Mouse (Mus musculus) embryonic facial prominence, embryonic 13.5 days (tissue): ENCODE data around the gene Ptk7. TPM values are rescaled to one million over a fixed set of nuclear protein-coding genes. Genes with fewer than 3 reads are reported as not detected.

Source experiments
- ATAC-seq: fragments of 200-750 bp; cut with Nextera tagmentation; 2 replicates; pipeline ENCODE4 v1.8.0; 2017; ENCODE audit warnings: low read depth; ENCODE audit not compliant: insufficient number of reproducible peaks, insufficient read depth, low FRiP score, low TSS enrichment
- H3K27ac ChIP-seq: fragments of 300-500 bp; sonication (generic); 2 replicates; pipeline ENCODE4 v1.5.1; 2015; ENCODE audit warnings: moderate library complexity, mild to moderate bottlenecking, inconsistent platforms
- H3K27me3 ChIP-seq: fragments of 300-500 bp; sonication (generic); 2 replicates; pipeline ENCODE4 v1.6.1; 2015; ENCODE audit warnings: mild to moderate bottlenecking, inconsistent platforms
- H3K36me3 ChIP-seq: fragments of 300-500 bp; sonication (generic); 2 replicates; pipeline ENCODE4 v1.6.1; 2015; ENCODE audit warnings: mild to moderate bottlenecking, inconsistent platforms
- H3K4me1 ChIP-seq: fragments of 300-500 bp; sonication (generic); 2 replicates; pipeline ENCODE4 v1.6.1; 2015; ENCODE audit warnings: inconsistent platforms
- H3K4me2 ChIP-seq: fragments of 300-500 bp; sonication (generic); 2 replicates; pipeline ENCODE4 v1.6.1; 2015; ENCODE audit warnings: moderate library complexity, mild to moderate bottlenecking, inconsistent platforms
- H3K4me3 ChIP-seq: fragments of 300-500 bp; sonication (generic); 2 replicates; pipeline ENCODE4 v1.5.1; 2015; ENCODE audit warnings: mild to moderate bottlenecking, inconsistent platforms
- H3K9ac ChIP-seq: fragments of 300-500 bp; sonication (generic); 2 replicates; pipeline ENCODE4 v1.6.1; 2015; ENCODE audit warnings: mild to moderate bottlenecking, inconsistent platforms
- H3K9me3 ChIP-seq: fragments of 300-500 bp; sonication (generic); 2 replicates; pipeline ENCODE4 v1.6.1; 2016; ENCODE audit warnings: inconsistent platforms
- WGBS: fragments of 180-500 bp; shearing (Covaris S2); methylation state at CpG from one replicate; pipeline ENCODE4 v1.1.7; 2015; ENCODE audit warnings: mixed read lengths; 5-methylcytosine and 5-hydroxymethylcytosine counted together
- polyA plus RNA-seq: library from polyadenylated mRNA; unstranded; fragments of >200 nt; fragmentation: Nextera tagmentation; extraction: Ambion mirVana; gene quantifications from 2 replicates; pipeline ENCODE4 v1.2.1, GENCODE M21; 2015

Ptk7 gene
- polyA plus RNA-seq, 1 experiment from 2014 or later = 148 TPM

DNA sequence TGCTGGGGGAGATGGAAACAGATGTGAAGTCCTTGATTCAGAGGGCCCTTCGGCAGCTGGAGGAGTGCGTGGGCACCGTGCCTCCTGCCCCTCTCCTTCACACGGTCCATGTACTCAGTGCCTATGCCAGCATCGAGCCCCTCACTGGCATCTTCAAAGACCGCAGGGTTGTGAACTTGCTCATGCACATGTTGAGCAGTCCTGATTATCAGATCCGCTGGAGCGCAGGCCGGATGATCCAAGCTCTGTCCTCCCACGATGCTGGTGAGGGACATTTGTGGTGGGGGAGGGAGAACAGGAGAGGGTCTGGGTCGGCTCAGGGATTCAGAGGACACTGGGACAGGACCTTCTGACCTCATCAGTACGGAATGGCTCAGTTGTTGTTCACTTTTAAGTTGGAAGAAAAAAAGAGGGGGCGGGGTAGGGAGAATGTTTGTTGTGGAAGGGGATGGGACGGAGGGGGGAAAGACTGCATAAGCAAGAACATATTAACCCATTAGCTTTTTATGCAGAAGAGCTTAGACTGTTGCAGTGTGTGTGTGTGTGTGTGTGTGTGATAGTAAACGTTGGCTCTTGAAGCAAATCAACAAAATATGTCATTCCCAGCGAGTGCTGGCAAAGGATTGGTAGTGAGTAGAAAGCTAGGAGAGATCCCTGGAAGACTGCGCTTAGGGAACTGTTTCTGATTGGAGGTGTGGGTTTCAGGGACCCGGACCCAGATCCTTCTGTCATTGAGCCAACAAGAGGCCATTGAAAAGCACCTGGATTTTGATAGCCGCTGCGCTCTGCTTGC lies 22.6 kb upstream of the Ptk7 start:
- H3K27me3 ChIP-seq = no peaks in the 10 kb centered on the region
- ATAC-seq = no peak
- 67% methylated on average over 20 of the region's 20 CpGs for WGBS

DNA sequence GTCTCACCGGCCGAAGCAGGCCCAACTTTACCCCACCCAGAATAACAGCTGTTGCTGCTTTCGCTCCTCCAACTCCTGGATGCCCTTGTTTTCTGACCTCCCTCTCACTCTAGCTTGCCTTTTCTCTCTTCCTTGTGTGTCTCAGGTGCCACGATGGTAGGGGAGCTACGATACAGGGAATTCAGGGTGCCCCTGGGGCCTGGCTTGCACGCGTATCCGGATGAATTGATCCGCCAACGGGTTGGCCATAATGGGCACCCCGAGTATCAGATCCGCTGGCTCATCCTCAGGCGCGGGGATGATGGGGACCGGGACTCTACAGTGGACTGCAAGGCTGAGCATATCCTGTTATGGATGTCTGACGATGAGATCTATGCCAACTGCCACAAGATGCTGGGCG lies 22.0 kb upstream of the Ptk7 start:
- Histone ChIP-seq H3K4me3 (peak overlapping the region; percentile 78), H3K27ac (peak overlapping the region; percentile 96), H3K27me3 (no peaks in the 10 kb centered on the region), H3K36me3 (peaks cover 47% of the 10 kb centered on the region), H3K4me2 (peak overlapping the region; percentile 92), H3K9ac (peak overlapping the region; percentile 95), H3K4me1 (peaks cover 55% of the 10 kb centered on the region), H3K9me3 (no peaks in the 10 kb centered on the region)
- no peak for ATAC-seq
- 80% methylated on average over 17 of the region's 17 CpGs for WGBS

More for the DNA sequence above, 22.6 kb upstream of the Ptk7 start:
- H3K27ac ChIP-seq = peak overlapping the region; percentile 96; the same call in 1 of the 2 replicates
- H3K4me2 ChIP-seq = peak overlapping the region; percentile 92
- H3K4me1 ChIP-seq = peaks cover 50% of the 10 kb centered on the region
- peaks cover 54% of the 10 kb centered on the region for H3K36me3 ChIP-seq
- H3K9ac ChIP-seq = peak overlapping the region; percentile 95
- no peaks in the 10 kb centered on the region for H3K9me3 ChIP-seq
- peak overlapping the region; percentile 78 for H3K4me3 ChIP-seq

DNA sequence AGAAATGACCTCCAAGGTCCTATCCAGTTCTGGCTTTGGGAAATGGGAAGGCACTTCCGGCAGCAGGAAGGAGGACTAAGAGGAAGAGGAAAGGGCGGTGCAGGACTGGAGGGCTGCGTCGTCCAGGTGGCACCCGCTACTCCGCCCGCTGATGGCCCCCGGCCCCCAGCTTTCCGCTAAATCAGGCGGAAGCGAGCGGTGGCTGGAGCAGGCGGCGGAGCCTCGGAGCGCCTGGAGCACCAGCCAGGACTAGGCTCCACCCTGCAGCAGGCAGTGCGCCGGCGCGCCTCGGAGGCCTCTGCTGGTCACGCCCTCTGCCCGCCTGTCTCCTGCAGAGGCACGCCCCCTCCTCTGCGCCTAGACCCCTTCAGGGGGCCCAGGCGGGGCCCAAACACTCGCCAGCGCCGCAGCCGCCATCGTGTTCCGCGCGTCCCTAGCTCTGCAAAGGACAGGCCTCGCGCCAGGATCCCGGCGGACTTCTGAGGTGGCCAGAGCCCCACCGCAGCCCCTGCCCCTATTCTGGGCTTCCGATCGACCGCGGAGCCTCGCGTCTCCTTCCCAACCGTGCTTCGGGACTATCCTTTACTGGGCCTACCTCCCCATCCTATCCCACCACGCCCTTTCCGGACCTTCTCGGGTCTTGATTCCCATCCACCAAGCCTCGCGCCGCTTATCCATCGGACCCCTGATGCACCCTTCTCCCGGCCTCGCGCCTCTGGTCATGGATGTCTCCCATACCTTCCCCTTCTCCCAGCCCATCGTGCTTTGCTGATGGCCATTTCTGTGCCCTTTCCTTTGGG lies 21.1 kb upstream of the Ptk7 start, which contains the start of gene Cul7:
Gene Cul7 (plus strand): TSS at position 106 of the 800 bp plus-strand sequence.
- H3K4me3 ChIP-seq = peak within 1 kb of the TSS; percentile 78
- peaks cover 52% of the 10 kb centered on the region for H3K4me1 ChIP-seq

DNA sequence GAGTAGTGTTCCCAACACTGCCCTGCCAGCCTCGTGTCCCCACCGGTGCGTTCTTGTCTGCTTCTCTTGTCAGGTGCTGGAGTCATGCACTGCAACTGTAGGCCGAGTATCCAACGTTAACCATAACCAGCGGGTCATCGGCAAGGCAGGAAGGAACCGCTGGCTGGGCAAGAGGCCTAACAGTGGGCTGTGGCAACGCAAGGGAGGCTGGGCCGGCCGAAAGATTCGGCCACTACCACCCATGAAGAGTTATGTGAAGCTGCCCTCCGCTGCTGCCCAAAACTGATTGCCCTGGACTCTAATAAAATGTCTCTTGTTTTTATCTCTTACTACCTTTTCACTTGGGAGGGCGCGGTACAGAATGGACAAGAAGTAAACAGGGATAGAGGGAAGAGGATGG lies 20.5 kb upstream of the Ptk7 start:
- peak overlapping the region; percentile 78 for H3K4me3 ChIP-seq
- peaks cover 35% of the 10 kb centered on the region for H3K36me3 ChIP-seq
- peak overlapping the region; percentile 92 for H3K4me2 ChIP-seq
- H3K27me3 ChIP-seq = no peaks in the 10 kb centered on the region
- peak overlapping the region; percentile 95 for H3K9ac ChIP-seq
- H3K9me3 ChIP-seq = no peaks in the 10 kb centered on the region
- peaks cover 57% of the 10 kb centered on the region for H3K4me1 ChIP-seq
- no peak for ATAC-seq
- 30% methylated on average over 15 of the region's 15 CpGs for WGBS
- H3K27ac ChIP-seq = peak overlapping the region; percentile 96

More for the DNA sequence above, 21.1 kb upstream of the Ptk7 start, which contains the start of gene Cul7:
- H3K9me3 ChIP-seq = no peaks in the 10 kb centered on the region
- peaks cover 39% of the 10 kb centered on the region for H3K36me3 ChIP-seq
- under 1% methylated on average over 53 of the region's 58 CpGs for WGBS
- H3K27me3 ChIP-seq = no peaks in the 10 kb centered on the region
- peak within 1 kb of the TSS; percentile 96 for H3K27ac ChIP-seq
- peak; percentile 92 for ATAC-seq
- peak within 1 kb of the TSS; percentile 95 for H3K9ac ChIP-seq
- H3K4me2 ChIP-seq = peak within 1 kb of the TSS; percentile 92

DNA sequence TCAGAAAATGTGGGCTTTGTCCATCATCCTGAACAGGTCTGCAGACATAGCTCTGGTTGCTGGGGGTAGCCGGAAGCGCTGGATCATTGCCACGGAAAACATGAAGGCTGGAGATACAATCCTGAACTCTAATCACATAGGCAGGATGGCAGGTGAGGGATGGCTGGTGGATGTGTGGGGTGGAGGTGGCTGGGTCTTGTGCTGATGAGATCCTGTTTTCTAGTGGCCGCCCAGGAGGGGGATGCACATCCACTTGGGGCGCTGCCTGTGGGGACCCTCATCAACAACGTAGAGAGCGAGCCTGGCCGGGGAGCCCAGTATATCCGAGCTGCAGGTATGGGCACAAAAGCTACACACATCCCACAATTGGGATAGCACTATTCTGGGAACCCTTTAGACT lies 19.1 kb upstream of the Ptk7 start:
- peaks cover 58% of the 10 kb centered on the region for H3K4me1 ChIP-seq

DNA sequence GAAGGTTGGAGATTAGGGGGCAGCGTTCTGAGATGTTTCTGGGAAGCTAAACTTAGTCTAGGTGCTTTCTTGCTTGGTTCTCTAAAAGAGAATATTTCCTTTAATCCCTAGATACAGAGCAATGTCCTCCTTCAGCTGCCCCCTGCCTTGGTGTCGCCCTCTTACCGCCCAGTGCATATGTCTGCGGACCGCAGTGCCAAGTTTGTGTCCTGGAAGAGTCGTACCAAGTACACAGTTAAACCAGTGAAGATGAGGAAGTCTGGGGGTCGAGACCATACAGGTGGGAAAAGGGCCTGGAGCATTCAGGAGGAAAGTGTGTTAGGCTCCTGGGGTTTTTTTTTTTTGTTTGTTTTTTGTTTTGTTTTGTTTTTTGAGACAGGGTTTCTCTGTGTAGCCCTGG lies 18.0 kb upstream of the Ptk7 start:
- Histone ChIP-seq H3K4me3 (no peak overlapping the region), H3K36me3 (peaks cover 10% of the 10 kb centered on the region), H3K4me1 (peaks cover 46% of the 10 kb centered on the region), H3K27me3 (no peaks in the 10 kb centered on the region), H3K9me3 (no peaks in the 10 kb centered on the region), H3K4me2 (no peak overlapping the region; the same call in 1 of the 2 replicates), H3K9ac (0 out of 2 replicates have a peak overlapping the region, but pooled peaks have one; percentile 84), H3K27ac (no peak overlapping the region)
- ATAC-seq = no peak
- WGBS = 94% methylated on average over 7 of the region's 7 CpGs

More for the DNA sequence above, 19.1 kb upstream of the Ptk7 start:
- no peak overlapping the region for H3K4me3 ChIP-seq
- H3K9ac ChIP-seq = no peak overlapping the region
- H3K36me3 ChIP-seq = peaks cover 21% of the 10 kb centered on the region
- no peak overlapping the region for H3K4me2 ChIP-seq
- no peaks in the 10 kb centered on the region for H3K27me3 ChIP-seq
- H3K9me3 ChIP-seq = no peaks in the 10 kb centered on the region
- H3K27ac ChIP-seq = no peak overlapping the region
- WGBS = 91% methylated on average over 9 of the region's 9 CpGs
- ATAC-seq = no peak

DNA sequence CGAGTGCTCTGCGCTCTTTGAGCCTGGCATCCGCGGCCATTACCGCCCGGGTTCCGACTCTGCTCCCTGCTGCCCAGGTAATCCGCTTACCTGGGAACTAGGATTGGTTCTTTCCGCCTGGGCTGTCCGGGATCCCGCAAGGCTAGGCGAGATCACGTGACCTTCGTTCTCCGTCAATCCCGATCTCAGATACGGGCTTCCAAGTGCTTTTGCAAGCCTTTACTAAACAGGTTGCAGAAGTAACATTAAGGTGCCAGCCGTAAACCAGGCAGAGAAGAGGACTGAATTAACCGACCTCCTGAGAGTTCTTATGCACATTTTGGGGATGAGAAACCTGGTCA lies 17.0 kb upstream of the Ptk7 start:
- peak overlapping the region; percentile 84 for H3K9ac ChIP-seq
- H3K27me3 ChIP-seq = no peaks in the 10 kb centered on the region
- peak overlapping the region; percentile 77 for H3K4me3 ChIP-seq
- ATAC-seq = 0 out of 2 replicates have a peak, but pooled peaks have one; percentile 0
- WGBS = under 1% methylated on average over 19 of the region's 19 CpGs
- peak overlapping the region; percentile 90 for H3K4me2 ChIP-seq
- H3K27ac ChIP-seq = peak overlapping the region; percentile 73
- H3K36me3 ChIP-seq = peaks cover 16% of the 10 kb centered on the region
- H3K9me3 ChIP-seq = no peaks in the 10 kb centered on the region
- H3K4me1 ChIP-seq = peaks cover 36% of the 10 kb centered on the region

DNA sequence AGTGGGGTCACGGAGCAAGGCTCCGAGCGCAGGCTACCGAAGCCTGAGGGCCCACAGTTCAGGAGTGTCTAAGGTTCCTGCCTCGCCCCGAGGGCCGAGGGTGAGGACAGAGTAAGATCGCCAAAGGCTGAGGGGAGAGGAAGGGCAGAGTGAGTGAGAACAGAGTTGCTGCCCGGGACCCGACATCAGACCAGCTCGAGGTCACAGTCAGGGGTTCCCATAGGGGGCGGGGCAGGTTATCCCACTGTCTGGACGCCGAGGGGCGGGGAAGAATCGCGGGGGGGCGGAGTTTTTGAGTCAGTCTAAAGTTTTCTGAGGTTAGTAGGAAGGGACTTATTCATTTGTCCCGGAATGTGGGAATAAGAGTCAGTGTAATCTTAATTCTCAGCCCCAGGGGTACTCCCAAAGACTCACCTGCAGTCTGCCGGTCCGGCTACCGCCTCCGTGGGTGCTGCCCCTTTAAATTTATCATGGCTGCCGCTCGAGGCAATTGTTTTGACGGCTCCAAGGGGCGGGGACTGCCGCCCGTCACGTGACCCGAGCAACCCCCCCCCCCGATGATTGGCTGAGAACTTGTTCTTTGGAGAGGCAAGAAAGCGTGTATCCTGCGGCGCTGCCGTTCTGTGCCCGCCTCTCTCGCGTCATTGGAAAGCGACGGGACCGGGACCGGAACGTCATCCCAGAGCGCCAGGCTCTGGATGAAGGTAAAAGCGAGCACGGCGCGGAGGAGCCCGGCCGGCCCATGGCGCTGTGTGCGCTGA lies 16.4 kb upstream of the Ptk7 start, which contains the start of the genes Klc4 and Mrpl2:
Gene Klc4 (minus strand): TSS at position 462 of the 761 bp plus-strand sequence.
Gene Mrpl2 (plus strand): TSS at position 669 of the 761 bp plus-strand sequence.
- H3K9ac ChIP-seq = peak within 1 kb of the TSS; percentile 86
- H3K36me3 ChIP-seq = peaks cover 20% of the 10 kb centered on the region
- WGBS = under 1% methylated on average over 53 of the region's 53 CpGs
- H3K4me3 ChIP-seq = peak within 1 kb of the TSS; percentile 77
- peak; percentile 68 for ATAC-seq
- H3K27ac ChIP-seq = peak within 1 kb of the TSS; percentile 73
- peaks cover 32% of the 10 kb centered on the region for H3K4me1 ChIP-seq
- H3K9me3 ChIP-seq = no peaks in the 10 kb centered on the region
- H3K4me2 ChIP-seq = peak within 1 kb of the TSS; percentile 95
- H3K27me3 ChIP-seq = no peaks in the 10 kb centered on the region

DNA sequence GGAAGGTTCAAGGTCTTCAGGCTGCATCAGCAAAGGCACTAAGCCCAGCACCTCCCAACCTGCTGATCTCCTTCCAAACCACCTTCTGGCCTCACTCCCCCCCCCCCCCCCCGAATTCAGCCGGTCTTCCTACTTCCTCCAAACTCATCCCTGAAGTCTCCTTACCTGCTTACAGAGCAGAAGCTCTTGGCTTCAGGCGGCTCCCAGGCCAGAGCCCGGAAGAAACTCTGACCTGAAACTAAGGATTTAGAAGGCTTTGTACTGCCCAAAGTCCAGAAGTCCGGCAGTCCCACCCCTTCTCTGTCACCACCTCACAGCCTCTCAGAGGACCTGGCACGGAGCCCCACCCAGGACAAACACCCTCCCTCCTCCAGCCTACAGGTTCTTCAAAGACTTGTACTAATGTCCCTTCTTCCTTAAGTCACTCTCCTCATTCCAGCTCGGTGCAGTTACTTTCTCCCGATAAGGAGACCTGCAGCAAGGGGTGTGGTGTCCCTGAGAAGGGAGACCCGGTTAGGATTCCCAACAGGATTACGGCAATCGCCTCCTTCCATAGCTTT lies 15.7 kb upstream of the Ptk7 start:
- no peak for ATAC-seq
- no peaks in the 10 kb centered on the region for H3K9me3 ChIP-seq
- H3K27me3 ChIP-seq = no peaks in the 10 kb centered on the region
- peak overlapping the region; percentile 86 for H3K9ac ChIP-seq
- WGBS = 12% methylated on average over 11 of the region's 11 CpGs
- H3K4me3 ChIP-seq = peak overlapping the region; percentile 77
- H3K4me2 ChIP-seq = peak overlapping the region; percentile 95
- H3K36me3 ChIP-seq = peaks cover 28% of the 10 kb centered on the region
- H3K27ac ChIP-seq = peak overlapping the region; percentile 55
- peaks cover 31% of the 10 kb centered on the region for H3K4me1 ChIP-seq

DNA sequence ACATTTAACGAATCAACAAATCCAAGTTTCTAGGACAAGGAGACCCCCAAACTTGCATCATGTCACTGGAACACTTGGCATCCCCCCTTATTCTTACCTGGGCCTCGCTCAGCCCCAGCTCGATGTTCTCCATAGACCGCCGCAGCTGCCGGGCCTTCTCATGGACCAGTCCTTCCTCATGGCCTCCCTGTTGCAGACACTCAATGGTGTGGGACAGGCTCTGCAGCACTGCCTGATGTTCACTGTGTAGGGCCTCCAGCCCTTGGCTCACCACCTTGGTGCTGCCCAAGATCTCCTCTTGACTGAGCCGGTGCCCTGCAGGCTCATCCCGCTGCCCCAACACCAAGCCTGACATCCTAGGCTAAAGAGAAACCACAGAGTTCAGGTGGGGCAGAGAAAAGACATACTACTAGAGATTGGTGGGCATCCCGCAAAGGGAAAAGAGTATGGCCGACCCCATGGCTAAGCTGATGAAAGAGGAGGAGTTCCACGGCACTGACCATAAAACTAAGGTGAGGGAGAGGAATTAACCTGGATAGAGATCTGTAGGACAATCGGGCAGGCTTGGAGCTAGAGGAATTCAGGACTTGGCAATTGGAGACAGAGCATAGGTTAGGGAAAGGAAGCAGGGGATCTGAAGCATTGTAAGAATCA lies 15.0 kb upstream of the Ptk7 start:
- Histone ChIP-seq H3K27me3 (no peaks in the 10 kb centered on the region), H3K9me3 (no peaks in the 10 kb centered on the region), H3K4me2 (peak overlapping the region; percentile 95), H3K4me3 (peak overlapping the region; percentile 77), H3K4me1 (peaks cover 24% of the 10 kb centered on the region), H3K27ac (no peak overlapping the region), H3K36me3 (peaks cover 35% of the 10 kb centered on the region), H3K9ac (peak overlapping the region; percentile 86)
- no peak for ATAC-seq
- WGBS = 88% methylated on average over 12 of the region's 12 CpGs
